Mouse (Mus musculus) ES-Bruce4 (cell line): ENCODE results near the gene Kalrn.
"Not testable (repeated sequence)": the region's sequence is repeated elsewhere in the genome, so short reads cannot be mapped to it uniquely, and the experiment has no call there.

Experiments
- CTCF ChIP-seq: IDR thresholded peaks from one replicate; pipeline ENCODE4 v1.8.1; 2011; ENCODE audit warnings: low read depth, low read length
- EP300 ChIP-seq: IDR thresholded peaks from 2 replicates; pipeline ENCODE4 v1.6.1; 2011; ENCODE audit warnings: low read depth, low read length; ENCODE audit not compliant: insufficient read depth
- POLR2A ChIP-seq: IDR thresholded peaks from one replicate; pipeline ENCODE4 v1.8.1; 2011; ENCODE audit warnings: low read length; ENCODE audit not compliant: insufficient read depth

- not testable (repeated sequence) for TF ChIP-seq CTCF, POLR2A, EP300
Observed at GRCm38 (mm10) chr16:34303818-34304217, 269.5 kb downstream of the Kalrn start.
